Mouse (Mus musculus) hindbrain, embryonic 10.5 days (tissue): ENCODE results near the gene Robo2. TPM values are rescaled to one million over a fixed set of nuclear protein-coding genes. Genes with fewer than 3 reads are reported as not detected.

Experiments
- DNase-seq: peaks from one replicate; pipeline ENCODE4 v3.0.0-alpha.2; 2017; ENCODE audit warnings: low spot score
- H3K27ac ChIP-seq: fragments of 300-500 bp; sonication (generic); 2 replicates; pipeline ENCODE4 v1.5.1; 2016; ENCODE audit warnings: mild to moderate bottlenecking, moderate library complexity
- H3K27me3 ChIP-seq: fragments of 300-500 bp; sonication (generic); 2 replicates; pipeline ENCODE4 v1.6.1; 2016; ENCODE audit warnings: mild to moderate bottlenecking; ENCODE audit not compliant: poor library complexity, insufficient read depth, severe bottlenecking
- H3K36me3 ChIP-seq: fragments of 300-500 bp; sonication (generic); 2 replicates; pipeline ENCODE4 v1.6.1; 2016; ENCODE audit warnings: mild to moderate bottlenecking, moderate library complexity
- H3K4me1 ChIP-seq: fragments of 300-500 bp; sonication (generic); replicated peaks from 2 replicates; pipeline ENCODE4 v1.6.1; 2016; ENCODE audit warnings: mild to moderate bottlenecking
- H3K4me3 ChIP-seq: fragments of 300-500 bp; sonication (generic); 2 replicates; pipeline ENCODE4 v1.5.1; 2016; ENCODE audit warnings: mild to moderate bottlenecking, moderate library complexity
- H3K9me3 ChIP-seq: fragments of 300-500 bp; sonication (generic); 2 replicates; pipeline ENCODE4 v1.6.1; 2016; ENCODE audit warnings: mild to moderate bottlenecking, moderate library complexity
- WGBS: fragments of 180-500 bp; shearing (Covaris S2); methylation state at CpG from one replicate; pipeline ENCODE4 v1.1.7; 2016; 5-methylcytosine and 5-hydroxymethylcytosine counted together
- polyA plus RNA-seq: library from polyadenylated mRNA; unstranded; fragments of >200 nt; fragmentation: Nextera tagmentation; extraction: Ambion mirVana; gene quantifications from 2 replicates; pipeline ENCODE4 v1.2.1, GENCODE M21; 2016

Robo2 gene
- polyA plus RNA-seq, 1 experiment from 2014 or later: 21.9 TPM

DNA sequence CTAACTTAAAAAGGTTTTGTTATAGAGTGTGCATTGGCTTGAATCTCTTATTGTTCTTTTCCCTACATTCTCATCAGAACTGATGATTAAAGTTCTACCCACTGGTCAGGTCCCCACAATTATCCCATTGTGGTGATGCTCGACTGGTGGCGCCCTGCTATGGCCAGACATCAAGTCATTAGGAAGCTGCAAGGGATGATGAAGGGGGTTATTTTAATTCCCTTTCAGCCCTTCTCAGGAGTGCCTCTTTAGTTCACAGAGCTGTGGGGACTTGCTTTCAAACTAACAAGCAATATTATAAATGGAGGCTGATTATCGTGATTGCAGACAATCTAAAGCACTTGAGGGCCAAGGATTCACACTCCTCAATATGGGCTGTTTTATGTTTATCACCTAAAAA is 484.1 kb downstream of the Robo2 start:
- 61% methylated on average over 3 of the region's 3 CpGs for WGBS
- H3K27ac ChIP-seq: no peak overlapping the region
- H3K4me1 ChIP-seq: no peaks in the 10 kb centered on the region
- H3K36me3 ChIP-seq: no peaks in the 10 kb centered on the region
- DNase-seq: no peak
- H3K27me3 ChIP-seq: no peaks in the 10 kb centered on the region
- H3K4me3 ChIP-seq: no peak overlapping the region
- H3K9me3 ChIP-seq: no peaks in the 10 kb centered on the region

DNA sequence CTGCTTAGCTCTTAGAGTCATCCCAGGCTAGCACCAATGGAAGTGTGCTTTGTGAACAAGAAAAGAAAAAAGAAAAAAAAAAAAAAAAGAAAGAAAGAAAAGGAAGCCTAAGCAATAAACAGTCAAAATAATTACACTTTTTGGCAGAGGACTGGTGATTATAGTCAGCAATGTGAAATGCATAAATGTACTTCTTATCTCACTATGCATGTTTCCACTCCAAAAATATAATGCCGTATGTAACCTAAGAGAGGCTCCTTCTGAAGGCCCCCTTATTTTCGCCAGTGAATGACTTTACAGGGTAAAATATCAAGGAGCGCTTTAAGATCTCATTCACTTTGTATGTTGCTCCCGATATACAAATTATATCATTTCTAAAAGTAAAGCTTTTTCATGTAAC is 496.2 kb downstream of the Robo2 start:
- Histone ChIP-seq H3K36me3 (no peaks in the 10 kb centered on the region), H3K4me1 (no peaks in the 10 kb centered on the region), H3K4me3 (no peak overlapping the region), H3K27ac (no peak overlapping the region), H3K27me3 (no peaks in the 10 kb centered on the region), H3K9me3 (no peaks in the 10 kb centered on the region)
- WGBS: 92% methylated on average over 4 of the region's 4 CpGs
- DNase-seq: no peak

DNA sequence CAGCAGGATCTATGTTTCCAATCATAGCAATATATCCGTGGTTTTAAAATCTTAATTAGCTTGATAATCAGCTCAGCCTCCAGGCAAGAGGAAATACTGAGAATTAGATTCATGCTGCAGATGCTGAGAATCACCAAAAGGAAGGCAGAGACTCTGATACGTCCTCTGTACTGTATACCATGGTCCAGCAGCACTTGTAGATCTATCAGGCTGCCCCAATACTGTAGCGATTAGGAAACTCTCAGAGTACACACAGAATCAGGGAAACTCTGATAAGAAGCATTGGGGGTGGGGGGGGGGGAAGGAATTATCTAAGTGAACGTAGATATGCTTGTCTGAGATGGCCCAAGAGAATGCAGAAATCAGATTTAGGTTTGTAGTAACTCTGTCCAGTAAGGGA is 496.7 kb downstream of the Robo2 start:
- Histone ChIP-seq H3K4me1 (no peaks in the 10 kb centered on the region), H3K27ac (no peak overlapping the region), H3K36me3 (no peaks in the 10 kb centered on the region), H3K27me3 (no peaks in the 10 kb centered on the region), H3K4me3 (no peak overlapping the region), H3K9me3 (no peaks in the 10 kb centered on the region)
- DNase-seq: no peak
- WGBS: 77% methylated on average over 4 of the region's 4 CpGs

DNA sequence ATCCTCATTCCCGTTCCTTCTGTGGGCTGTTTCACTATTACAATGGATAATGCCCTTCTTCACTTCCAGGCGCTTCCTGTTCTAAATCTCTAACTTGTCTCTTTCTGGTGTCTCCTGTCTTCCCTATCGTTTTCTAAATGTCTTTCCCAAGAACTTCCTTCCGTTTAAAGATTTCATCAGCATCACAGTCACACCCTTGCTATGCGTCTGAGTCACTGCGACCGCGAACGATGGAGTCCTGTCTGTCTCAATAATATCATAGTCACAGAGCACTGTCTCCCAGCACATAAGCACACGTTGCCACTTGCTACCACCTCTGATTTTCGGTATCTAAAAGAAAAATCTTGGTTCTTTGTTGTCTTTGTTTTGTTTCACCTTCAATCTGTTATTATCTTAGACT is 503.1 kb downstream of the Robo2 start:
- Histone ChIP-seq H3K4me1 (no peaks in the 10 kb centered on the region), H3K9me3 (no peaks in the 10 kb centered on the region), H3K36me3 (no peaks in the 10 kb centered on the region), H3K27me3 (no peaks in the 10 kb centered on the region), H3K4me3 (no peak overlapping the region), H3K27ac (no peak overlapping the region)
- DNase-seq: no peak
- WGBS: 88% methylated on average over 11 of the region's 11 CpGs

DNA sequence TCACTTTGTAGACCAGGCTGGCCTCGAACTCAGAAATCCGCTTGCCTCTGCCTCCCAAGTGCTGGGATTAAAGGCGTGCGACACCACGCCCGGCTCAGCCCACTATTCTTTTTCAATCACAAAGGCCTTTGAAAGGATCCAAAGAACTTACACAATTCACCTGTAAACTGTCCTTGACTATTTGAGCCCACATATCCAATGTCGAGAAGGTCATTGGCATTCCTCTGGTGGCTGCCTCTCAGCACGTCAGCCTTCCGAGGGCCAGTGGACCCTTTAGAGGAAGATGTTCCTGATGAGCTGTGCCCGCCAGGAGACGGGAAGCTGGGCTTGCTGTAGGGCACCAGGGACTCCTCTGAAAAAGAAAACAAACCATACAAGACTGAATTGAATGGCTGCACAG is 514.8 kb downstream of the Robo2 start:
- 87% methylated on average over 11 of the region's 11 CpGs for WGBS
- no peak overlapping the region for H3K27ac ChIP-seq
- no peaks in the 10 kb centered on the region for H3K4me1 ChIP-seq
- no peak for DNase-seq
- no peaks in the 10 kb centered on the region for H3K27me3 ChIP-seq
- no peaks in the 10 kb centered on the region for H3K9me3 ChIP-seq
- H3K36me3 ChIP-seq: no peaks in the 10 kb centered on the region
- H3K4me3 ChIP-seq: no peak overlapping the region

DNA sequence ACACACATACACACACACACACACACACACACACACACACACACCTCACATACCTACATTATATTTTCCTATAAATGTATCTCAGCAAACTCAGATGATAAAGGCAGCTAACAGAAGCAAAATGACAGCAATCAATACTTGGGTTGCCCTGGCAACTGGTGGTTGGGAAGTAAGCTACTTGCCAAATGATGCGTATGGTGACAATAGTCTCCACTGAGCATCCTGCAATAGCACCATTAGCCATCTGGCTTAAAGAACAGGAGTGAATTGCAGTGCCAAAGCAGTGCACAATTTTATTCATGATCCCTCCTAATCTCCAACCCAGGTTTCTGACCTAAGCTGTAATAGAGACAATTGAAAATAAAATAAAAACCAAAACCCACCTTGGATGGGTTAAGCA is 529.7 kb downstream of the Robo2 start:
- no peaks in the 10 kb centered on the region for H3K36me3 ChIP-seq
- WGBS: 79% methylated on average over 1 of the region's 1 CpGs
- DNase-seq: no peak
- H3K27me3 ChIP-seq: no peaks in the 10 kb centered on the region
- H3K4me1 ChIP-seq: no peaks in the 10 kb centered on the region
- H3K27ac ChIP-seq: no peak overlapping the region
- no peak overlapping the region for H3K4me3 ChIP-seq
- H3K9me3 ChIP-seq: no peaks in the 10 kb centered on the region

DNA sequence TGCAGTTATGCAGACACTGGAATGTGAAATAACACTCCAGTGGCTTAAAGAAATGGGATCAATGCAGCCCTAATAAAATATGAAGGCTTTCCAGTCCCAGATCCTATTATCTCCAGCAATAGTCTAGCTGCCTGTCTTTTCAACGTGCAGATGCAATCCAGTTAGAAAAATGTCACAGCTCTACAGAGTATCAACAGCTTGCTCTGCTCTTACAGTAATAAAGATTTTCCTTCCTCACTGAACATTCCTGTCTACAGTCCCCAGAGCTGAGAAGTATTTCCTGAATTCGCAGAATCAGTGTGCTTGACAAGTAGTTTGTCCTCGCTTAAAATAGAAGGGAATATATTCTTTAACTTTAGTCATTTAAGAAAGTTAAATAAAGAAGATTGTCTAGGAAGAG is 533.7 kb downstream of the Robo2 start:
- H3K36me3 ChIP-seq: no peaks in the 10 kb centered on the region
- no peaks in the 10 kb centered on the region for H3K9me3 ChIP-seq
- no peak for DNase-seq
- 80% methylated on average over 3 of the region's 3 CpGs for WGBS
- no peaks in the 10 kb centered on the region for H3K4me1 ChIP-seq
- H3K4me3 ChIP-seq: no peak overlapping the region
- H3K27ac ChIP-seq: no peak overlapping the region
- H3K27me3 ChIP-seq: no peaks in the 10 kb centered on the region

DNA sequence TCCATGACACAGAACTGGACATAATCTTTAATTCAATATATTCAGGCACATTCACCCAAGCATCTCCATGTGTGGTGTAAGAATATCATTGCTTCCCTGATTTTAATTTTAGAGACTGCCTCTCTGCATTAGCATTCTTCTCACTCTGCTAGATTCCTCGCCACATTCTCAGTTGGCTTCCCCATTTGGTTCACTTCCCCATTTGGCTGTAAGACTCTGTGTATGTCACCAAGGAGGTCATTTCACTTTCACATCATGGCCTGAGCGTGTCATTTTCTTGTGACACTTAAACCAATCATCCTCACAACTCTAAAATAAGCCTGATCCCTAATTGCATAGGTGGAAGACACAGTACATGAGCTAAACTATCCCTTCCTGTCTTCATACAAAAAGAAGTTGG is 536.6 kb downstream of the Robo2 start:
- no peaks in the 10 kb centered on the region for H3K27me3 ChIP-seq
- H3K4me3 ChIP-seq: no peak overlapping the region
- no peak overlapping the region for H3K27ac ChIP-seq
- no peaks in the 10 kb centered on the region for H3K9me3 ChIP-seq
- DNase-seq: no peak
- H3K36me3 ChIP-seq: no peaks in the 10 kb centered on the region
- H3K4me1 ChIP-seq: no peaks in the 10 kb centered on the region
- 83% methylated on average over 2 of the region's 2 CpGs for WGBS

DNA sequence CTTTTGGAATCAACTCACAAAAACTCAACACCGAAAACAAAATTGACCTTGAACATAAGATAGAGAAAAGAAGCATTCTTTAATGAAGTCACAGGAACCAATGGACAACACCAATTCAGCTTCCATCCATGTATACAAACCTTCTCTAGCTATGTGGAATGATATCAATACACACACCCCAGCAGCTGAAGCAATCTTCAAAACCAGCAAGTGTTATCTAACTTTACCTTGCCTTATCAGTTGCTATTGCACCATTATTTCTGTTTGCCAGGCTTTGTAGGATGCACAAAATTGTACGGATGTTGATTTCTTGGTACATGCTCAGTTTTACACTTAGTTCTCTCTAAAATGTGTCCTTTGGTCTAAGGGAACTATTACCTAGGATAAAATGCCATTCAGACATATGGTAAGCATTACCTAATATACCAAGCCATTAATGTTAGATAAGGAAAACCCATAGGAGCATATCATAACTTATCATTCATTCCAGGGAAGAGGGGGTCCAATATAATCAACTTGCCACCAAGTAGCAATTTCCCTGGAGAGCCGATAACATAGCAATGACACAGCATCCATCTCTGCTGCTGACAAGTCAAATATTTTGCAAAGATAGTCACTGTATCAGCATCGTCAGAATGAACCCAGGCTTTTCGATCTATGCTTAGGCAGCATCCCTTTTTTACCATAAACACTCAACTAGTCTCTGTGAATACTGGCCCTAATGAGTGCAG is 537.6 kb downstream of the Robo2 start:
- Histone ChIP-seq H3K27ac (no peak overlapping the region), H3K27me3 (no peaks in the 10 kb centered on the region), H3K36me3 (no peaks in the 10 kb centered on the region), H3K9me3 (no peaks in the 10 kb centered on the region), H3K4me3 (no peak overlapping the region), H3K4me1 (no peaks in the 10 kb centered on the region)
- WGBS: 92% methylated on average over 5 of the region's 5 CpGs
- DNase-seq: no peak

DNA sequence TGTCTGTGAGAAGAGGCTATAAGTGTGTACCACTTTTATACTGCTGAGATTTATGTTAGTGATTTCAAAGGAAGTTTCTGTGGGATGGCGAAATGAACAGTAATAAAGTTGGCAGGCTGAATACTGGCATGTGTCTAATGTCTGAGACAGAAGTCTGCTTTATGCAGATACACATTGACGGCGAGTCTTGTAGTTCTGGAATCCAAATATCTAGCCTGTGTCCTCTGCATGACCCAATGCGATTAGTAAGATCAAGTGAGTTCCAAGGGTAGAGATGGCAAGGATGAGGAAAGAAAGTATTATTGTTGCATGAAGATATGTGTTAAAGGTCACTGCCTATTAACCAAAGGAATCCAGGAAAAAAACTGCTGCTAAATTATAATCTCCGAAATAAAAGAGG is 541.3 kb downstream of the Robo2 start:
- DNase-seq: no peak
- H3K4me3 ChIP-seq: no peak overlapping the region
- H3K4me1 ChIP-seq: no peaks in the 10 kb centered on the region
- H3K27me3 ChIP-seq: no peaks in the 10 kb centered on the region
- no peak overlapping the region for H3K27ac ChIP-seq
- no peaks in the 10 kb centered on the region for H3K9me3 ChIP-seq
- WGBS: 92% methylated on average over 5 of the region's 5 CpGs
- no peaks in the 10 kb centered on the region for H3K36me3 ChIP-seq

DNA sequence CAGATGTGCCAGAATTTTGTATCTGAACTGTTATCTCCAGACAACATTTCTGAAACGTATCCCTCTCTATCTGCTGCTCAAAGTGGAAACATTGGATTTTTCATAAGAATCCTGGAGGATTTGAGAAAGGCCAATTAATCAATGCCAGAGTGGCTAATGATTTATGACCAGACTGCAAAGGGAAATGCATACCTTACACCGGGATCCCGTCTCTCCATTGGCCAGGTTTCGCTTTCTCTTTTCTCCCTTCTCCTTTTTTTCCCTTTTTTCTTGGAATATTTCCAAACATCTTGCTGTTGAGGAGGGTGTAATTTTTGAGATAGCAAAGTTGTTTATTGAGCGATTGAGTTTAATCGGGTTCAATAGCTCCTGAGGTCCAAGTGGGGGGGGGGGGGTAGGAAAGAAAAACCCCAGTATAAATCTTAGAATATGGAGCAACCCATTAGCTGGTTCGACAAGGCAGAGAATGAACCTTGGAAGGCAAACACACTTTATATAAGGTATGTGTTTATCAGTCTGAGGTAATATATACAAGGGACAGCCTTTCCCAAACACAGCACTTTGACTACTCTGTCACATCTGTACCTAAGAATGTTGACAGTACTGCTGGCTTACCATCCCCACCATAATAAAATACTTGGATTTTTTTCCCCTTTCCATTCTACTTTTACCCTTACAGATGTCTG is 542.0 kb downstream of the Robo2 start:
- H3K4me3 ChIP-seq: no peak overlapping the region
- H3K9me3 ChIP-seq: no peaks in the 10 kb centered on the region
- H3K36me3 ChIP-seq: no peaks in the 10 kb centered on the region
- WGBS: 89% methylated on average over 7 of the region's 7 CpGs
- no peak overlapping the region for H3K27ac ChIP-seq
- H3K27me3 ChIP-seq: no peaks in the 10 kb centered on the region
- DNase-seq: no peak
- H3K4me1 ChIP-seq: no peaks in the 10 kb centered on the region; the same call in 1 of the 2 replicates

DNA sequence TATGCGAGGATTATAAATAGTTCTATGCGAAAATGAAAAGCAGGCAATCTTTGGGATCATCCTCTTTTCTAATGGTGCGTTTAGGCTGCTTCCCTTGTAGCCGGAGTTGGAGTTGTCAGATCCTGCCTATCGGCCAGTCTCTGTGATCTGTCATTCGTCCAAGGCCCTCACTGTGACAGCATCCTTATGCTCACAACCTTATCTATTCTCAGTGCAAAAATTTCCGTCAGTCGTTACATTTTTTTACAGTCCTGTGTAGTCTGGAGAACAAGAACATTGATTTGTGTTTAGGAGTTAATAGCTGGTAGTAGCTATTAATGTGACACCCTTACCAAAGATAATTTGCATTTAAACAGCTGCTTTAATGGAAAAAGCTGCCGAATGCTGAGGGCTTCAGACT is 547.0 kb downstream of the Robo2 start:
- Histone ChIP-seq H3K4me3 (no peak overlapping the region), H3K27me3 (no peaks in the 10 kb centered on the region), H3K4me1 (peaks cover 16% of the 10 kb centered on the region), H3K36me3 (no peaks in the 10 kb centered on the region), H3K9me3 (no peaks in the 10 kb centered on the region), H3K27ac (no peak overlapping the region)
- no peak for DNase-seq
- WGBS: 39% methylated on average over 9 of the region's 9 CpGs

DNA sequence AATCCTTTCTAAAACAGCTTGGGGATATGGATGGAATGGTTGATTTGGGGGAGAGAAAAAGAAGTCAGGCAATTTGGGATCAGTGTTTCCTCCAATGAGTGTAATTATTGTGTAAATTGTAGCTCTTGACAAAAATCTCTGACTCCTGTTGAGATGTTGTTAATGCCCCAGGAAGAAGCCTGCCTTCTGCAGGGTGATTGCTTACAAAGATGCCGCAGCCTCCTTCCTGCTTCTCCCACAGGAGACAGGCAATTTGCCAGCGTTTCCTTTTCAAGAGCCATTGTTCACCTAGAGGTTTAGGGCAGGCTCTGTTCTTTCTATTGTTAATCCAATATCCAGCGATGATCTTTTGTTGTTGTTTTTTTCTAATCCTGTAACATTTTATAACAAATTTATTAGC is 547.9 kb downstream of the Robo2 start:
- 2% methylated on average over 3 of the region's 3 CpGs for WGBS
- Histone ChIP-seq H3K27ac (no peak overlapping the region), H3K27me3 (no peaks in the 10 kb centered on the region), H3K4me1 (peaks cover 16% of the 10 kb centered on the region), H3K4me3 (no peak overlapping the region), H3K9me3 (no peaks in the 10 kb centered on the region), H3K36me3 (no peaks in the 10 kb centered on the region)
- no peak for DNase-seq
